Mouse (Mus musculus): Measurements from ENCODE around the gene Nvl.

DNA sequence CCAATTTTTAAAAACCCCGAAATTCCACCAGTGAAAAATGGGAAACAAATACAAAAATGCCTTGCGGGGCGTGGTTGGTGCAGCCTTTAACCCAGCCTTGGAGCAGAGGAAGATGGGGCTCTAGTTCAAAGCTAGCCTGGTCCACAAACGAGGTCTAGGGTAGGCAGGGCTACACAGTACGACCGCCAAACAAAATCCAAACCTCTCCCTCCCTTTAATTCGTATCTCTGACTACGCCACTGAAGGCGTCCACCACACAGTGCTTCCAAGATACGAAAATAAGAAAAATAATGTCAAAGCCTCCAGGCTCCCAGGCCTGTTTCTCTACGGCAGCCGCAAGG, 425 bp downstream of the Nvl start:
- TF ChIP-seq CTCF (IDR thresholded peaks at IDR 0.05; ENCODE audit: borderline replicate concordance, extremely low read depth, insufficient read depth, insufficient read length) (no peak), POLR2A (IDR thresholded peaks at IDR 0.05; ENCODE audit: borderline replicate concordance, extremely low read depth, insufficient read depth, insufficient read length, poor library complexity, severe bottlenecking) (no peak)
